Mouse (Mus musculus): Measurements from ENCODE around the gene Zfp872.

Gene Zfp872

GRCm38 (mm10) chr9:22188025-22188611 is at the start of gene Zfp872:
TSS of gene Zfp872 (plus strand) at chr9:22188090.
- DNase-seq: peak; percentile 22

GRCm38 (mm10) chr9:22138480-22138879 is 49.4 kb upstream of the Zfp872 start:
- peak; percentile 49 for DNase-seq

GRCm38 (mm10) chr9:22139746-22140145 is 48.1 kb upstream of the Zfp872 start:
- no peak for DNase-seq

- peak; percentile 88 for DNase-seq
Measured at GRCm38 (mm10) chr9:22143108-22144037, 44.5 kb upstream of the Zfp872 start.

- no peak for DNase-seq
Measured at GRCm38 (mm10) chr9:22144304-22144965, 43.5 kb upstream of the Zfp872 start.

- DNase-seq: peak; percentile 81
Measured at GRCm38 (mm10) chr9:22149426-22150248, 38.3 kb upstream of the Zfp872 start.

GRCm38 (mm10) chr9:22150249-22150693 is 37.6 kb upstream of the Zfp872 start:
- peak; percentile 77 for DNase-seq

- DNase-seq: no peak
Measured at GRCm38 (mm10) chr9:22150946-22151345, 36.9 kb upstream of the Zfp872 start.

- no peak for DNase-seq
Measured at GRCm38 (mm10) chr9:22153810-22154209, 34.1 kb upstream of the Zfp872 start.

GRCm38 (mm10) chr9:22155614-22156013 is 32.3 kb upstream of the Zfp872 start:
- peak; percentile 74 for DNase-seq

- peak; percentile 99 for DNase-seq
Measured at GRCm38 (mm10) chr9:22156497-22157245, 31.2 kb upstream of the Zfp872 start, which contains the start of gene Pigyl. TSS of gene Pigyl (plus strand) at chr9:22156846.

- no peak for DNase-seq
Measured at GRCm38 (mm10) chr9:22157516-22158265, 30.2 kb upstream of the Zfp872 start.

- DNase-seq: no peak
Measured at GRCm38 (mm10) chr9:22161299-22161698, 26.6 kb upstream of the Zfp872 start.

- DNase-seq: no peak
Measured at GRCm38 (mm10) chr9:22162305-22162704, 25.6 kb upstream of the Zfp872 start.

- no peak for DNase-seq
Measured at GRCm38 (mm10) chr9:22162912-22163311, 25.0 kb upstream of the Zfp872 start.

GRCm38 (mm10) chr9:22164711-22165668 is 22.9 kb upstream of the Zfp872 start:
- no peak for DNase-seq

GRCm38 (mm10) chr9:22165964-22166363 is 21.9 kb upstream of the Zfp872 start:
- no peak for DNase-seq

- DNase-seq: no peak
Measured at GRCm38 (mm10) chr9:22166686-22167085, 21.2 kb upstream of the Zfp872 start.

- no peak for DNase-seq
Measured at GRCm38 (mm10) chr9:22167751-22168150, 20.1 kb upstream of the Zfp872 start.

GRCm38 (mm10) chr9:22169327-22169726 is 18.6 kb upstream of the Zfp872 start:
- no peak for DNase-seq
